Mouse (Mus musculus): ENCODE results near the gene Clnk.

- TF ChIP-seq GATA1 (IDR thresholded peaks at IDR 0.05; ENCODE audit: low read length) (no peak), TAL1 (IDR thresholded peaks at IDR 0.05; ENCODE audit: low read length) (no peak)
These were observed 6.1 kb downstream of the Clnk start for GRCm38 (mm10) chr5:38870485-38870884.

Measured in erythroblast, embryonic 14.5 days (primary cell).